Mouse (Mus musculus) monocyte, adult 5-6 weeks (primary cell): ENCODE data around the gene Cckbr. TPM values are rescaled to one million over a fixed set of nuclear protein-coding genes. Genes with fewer than 3 reads are reported as not detected.
"Not testable (repeated sequence)": the region's sequence is repeated elsewhere in the genome, so short reads cannot be mapped to it uniquely, and the experiment has no call there.

ENCODE experiments used
- ATAC-seq: fragments of 153-309, 156-312 bp; replicated peaks from 2 replicates; pipeline ENCODE4 v1.8.0; 2017; ENCODE audit warnings: mild to moderate bottlenecking; ENCODE audit not compliant: low TSS enrichment, insufficient number of reproducible peaks, severe bottlenecking, poor library complexity, low FRiP score
- total RNA-seq: library from RNA; stranded (forward); fragments of 200-1000, 200-491, 200-594 nt; gene quantifications from 3 replicates; pipeline ENCODE4 v1.2.3, GENCODE M21; 2017

Cckbr gene
- total RNA-seq, 1 experiment from 2014 or later = not detected

GRCm38 (mm10) chr7:105432058-105432457, 6.5 kb downstream of the Cckbr start:
- ATAC-seq = no peak

- no peak for ATAC-seq
Measured at GRCm38 (mm10) chr7:105433859-105434258, 8.3 kb downstream of the Cckbr start.

DNA sequence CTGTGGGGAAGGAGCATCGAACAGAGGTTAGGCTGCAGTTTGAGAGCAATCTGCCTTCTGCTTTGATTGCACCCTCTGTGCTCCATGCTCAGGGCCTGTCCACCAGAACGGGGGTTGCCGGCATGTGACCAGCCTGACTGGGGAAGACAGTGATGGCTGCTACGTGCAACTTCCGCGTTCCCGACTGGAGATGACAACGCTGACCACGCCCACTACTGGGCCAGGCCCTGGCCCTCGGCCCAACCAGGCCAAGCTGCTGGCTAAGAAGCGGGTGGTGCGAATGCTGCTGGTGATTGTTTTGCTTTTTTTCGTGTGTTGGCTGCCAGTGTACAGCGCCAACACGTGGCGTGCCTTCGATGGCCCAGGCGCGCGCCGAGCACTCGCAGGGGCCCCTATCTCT, 9.3 kb downstream of the Cckbr start:
- ATAC-seq = no peak

DNA sequence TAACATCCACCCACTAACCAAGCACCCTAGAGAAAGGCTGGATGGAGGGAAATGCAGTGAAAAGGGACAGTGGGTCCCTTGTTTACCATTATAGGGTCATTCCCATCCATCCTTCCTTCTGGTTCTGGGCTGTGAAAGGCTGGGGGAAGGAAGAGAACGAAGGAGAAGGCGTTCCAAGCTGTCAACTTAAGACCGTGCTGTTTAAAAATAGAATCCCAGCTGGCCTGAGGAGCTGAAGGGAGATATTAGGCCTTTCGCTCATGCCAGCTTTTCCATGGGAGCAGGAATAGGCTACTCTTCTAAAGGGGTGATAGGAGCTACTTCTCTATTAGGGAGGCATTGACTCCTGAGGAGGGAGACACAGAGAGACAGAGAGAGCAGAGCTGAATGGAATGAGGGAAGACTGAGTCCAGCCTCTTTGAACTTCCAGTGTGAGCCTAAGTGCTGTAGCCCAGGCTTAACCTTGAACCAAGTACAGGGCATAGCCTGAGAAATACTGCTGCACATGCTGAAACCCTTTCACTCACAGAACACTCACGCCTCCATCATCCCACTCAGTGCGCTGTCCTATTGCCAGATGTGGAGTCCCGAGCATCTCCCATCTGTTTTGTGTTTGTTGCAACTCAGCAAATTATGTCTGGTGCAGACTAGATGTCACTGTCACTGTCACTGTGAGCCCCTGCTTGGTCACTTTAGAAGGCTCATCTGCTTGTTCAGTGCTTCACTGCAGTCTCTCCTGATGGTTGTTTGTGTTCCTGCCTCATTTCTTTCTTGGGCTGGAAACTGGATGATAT, 12.6 kb downstream of the Cckbr start:
- no peak for ATAC-seq

DNA sequence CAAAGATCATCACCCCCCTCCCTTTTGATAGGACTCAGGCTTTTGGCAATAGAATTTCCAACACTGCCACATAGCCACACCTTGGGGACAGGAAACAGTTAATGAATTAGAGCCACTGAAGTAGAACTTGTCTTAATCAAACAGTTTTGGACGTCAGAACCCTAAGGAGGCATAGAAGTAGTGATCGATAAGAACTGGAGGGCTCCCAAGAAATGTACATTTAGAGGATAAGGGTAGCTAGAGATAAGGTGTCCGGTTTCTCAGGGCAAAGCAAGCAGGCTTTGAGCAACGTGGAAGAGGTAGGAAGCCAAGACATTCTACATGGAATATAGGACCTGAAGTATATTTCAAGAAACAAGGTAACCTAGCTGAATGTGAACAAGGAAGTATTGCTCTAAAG, 15.9 kb downstream of the Cckbr start:
- no peak for ATAC-seq

DNA sequence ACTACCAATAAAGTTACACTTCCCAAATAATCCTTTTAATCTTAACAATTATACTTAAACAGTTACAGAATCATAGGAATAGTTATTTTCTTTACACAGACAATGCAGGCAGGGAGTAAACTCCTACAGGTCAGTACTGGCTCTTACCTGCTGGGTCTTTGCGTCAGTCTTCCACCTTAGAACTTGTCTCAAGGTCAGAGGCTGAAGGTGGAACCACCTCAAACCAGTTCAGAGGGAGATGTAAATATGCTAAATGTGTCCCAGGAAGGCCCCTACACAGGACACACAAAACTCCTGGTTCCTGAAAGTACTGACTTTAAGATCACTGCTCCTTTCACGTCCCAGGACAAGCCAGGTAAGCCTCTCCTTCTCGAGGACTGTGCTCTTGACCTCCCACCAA, 19.5 kb downstream of the Cckbr start:
- ATAC-seq = no peak

GRCm38 (mm10) chr7:105453345-105453744, 27.8 kb downstream of the Cckbr start:
- ATAC-seq = not testable (repeated sequence)

DNA sequence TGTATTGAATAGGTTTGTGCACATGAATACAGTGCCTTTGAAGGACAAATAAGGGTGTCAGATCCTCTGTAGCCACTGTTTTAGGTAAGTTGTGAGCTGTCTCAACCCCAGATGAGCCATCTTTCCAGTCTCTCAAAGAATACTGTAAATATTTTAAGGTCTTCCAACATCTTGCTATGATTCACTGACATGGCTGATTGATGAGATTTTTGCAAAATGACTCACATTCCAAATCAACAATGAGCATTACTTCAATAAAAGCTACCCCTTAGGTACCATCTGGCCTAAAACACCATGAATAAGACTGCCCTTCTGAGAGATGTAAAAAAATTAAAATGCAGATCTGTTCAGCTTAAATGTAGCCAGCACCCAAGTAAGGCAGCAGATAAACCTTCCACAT, 33.0 kb downstream of the Cckbr start:
- no peak for ATAC-seq

- ATAC-seq = not testable (repeated sequence)
Measured at GRCm38 (mm10) chr7:105465505-105465904, 40.0 kb downstream of the Cckbr start.

DNA sequence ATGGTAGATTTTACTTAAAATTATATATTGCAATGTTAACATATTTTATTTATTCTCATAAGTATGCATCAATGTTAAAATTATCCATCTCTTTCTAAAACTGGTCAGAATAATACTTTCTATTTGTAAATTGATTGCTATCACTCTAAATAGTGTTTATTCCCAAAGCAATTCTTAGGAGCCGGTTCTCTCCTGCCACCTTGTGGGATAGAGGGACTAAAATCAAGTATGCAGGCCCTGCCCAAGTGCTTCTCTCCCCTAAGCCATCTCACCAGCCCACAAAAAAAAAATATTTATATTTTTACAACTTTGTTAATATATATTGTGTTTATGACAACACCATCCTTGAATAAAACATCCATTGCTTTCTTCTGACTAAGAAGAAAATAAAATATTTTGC, 47.1 kb downstream of the Cckbr start:
- no peak for ATAC-seq

DNA sequence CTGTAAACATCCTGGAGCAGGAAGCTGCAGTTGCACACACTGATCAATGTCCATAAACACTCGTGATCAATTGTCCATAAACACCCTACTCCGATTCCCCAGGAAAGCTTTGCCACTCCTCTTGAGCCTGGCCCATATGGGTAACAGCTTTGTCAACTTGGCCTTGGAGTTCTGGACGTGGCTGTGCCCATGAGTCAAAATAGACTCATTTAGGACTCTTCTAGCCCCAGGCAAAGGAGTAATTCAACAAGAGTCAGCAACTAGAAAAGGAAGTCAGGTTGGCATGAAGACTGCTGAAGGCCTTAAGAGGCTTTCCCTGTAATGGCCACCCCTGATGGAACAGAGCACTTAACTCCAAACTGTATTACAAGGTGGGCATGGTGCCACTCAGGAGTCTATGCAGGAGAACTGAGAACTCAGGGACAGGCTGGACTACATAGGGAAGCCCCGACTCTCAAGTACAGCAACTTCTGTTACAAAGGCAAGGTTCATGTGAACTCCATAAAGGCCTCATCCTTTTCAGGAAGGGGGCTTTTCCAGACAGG, 49.3 kb downstream of the Cckbr start:
- no peak for ATAC-seq

GRCm38 (mm10) chr7:105475396-105475949, 49.9 kb downstream of the Cckbr start:
- no peak for ATAC-seq

- ATAC-seq = no peak
Measured at GRCm38 (mm10) chr7:105476683-105477432, 51.3 kb downstream of the Cckbr start.

DNA sequence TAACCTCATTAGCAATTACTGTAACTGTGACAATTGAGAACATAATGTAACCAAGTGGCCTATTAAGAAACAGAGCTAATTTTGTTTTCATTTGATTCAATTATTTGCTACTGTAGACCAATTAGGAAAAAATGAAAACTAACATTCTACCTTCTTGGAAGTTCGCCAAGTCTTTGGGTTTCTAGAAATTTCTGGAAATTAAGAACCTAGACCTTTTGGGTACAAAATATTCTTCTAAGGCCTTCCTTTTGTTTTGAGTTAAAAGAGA, 51.8 kb downstream of the Cckbr start:
- no peak for ATAC-seq

DNA sequence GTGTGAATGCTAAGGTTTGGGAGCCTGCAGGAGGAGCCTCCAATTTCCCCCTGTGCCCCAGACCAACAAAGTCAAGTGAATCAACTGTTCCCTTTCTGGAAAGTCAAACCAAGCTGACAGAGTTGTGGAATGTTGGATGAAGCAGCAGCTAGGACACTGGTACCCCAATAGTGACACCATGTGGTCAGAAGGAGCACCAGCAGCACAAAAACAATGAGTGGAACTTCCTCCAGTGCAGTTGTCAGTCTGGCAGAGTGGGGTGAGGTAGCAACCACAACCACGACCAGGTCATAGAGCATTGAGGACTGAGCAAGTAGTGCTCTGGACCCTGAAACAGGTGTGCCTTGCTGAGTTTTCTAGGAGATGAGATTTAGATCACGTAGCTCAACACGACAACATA, 52.3 kb downstream of the Cckbr start:
- no peak for ATAC-seq

DNA sequence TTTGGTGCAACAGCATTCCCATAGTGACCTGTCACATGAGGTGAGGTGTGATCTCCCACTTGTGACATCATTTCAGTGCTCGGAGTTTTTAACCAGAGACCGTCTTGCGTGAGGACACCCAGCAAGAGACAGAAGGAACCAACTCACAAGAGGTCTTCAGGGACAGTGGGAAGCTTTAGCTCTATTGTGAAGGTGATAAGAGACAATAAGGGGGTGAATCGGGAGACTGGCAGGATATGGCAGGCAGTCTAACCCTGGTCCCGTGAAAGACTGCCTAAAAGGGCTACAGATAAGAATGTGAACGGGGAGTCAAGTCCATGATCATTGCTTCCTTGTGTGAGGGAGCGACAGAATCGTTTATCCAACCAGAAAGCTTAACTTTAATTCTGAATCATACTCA, 52.8 kb downstream of the Cckbr start:
- ATAC-seq = no peak

DNA sequence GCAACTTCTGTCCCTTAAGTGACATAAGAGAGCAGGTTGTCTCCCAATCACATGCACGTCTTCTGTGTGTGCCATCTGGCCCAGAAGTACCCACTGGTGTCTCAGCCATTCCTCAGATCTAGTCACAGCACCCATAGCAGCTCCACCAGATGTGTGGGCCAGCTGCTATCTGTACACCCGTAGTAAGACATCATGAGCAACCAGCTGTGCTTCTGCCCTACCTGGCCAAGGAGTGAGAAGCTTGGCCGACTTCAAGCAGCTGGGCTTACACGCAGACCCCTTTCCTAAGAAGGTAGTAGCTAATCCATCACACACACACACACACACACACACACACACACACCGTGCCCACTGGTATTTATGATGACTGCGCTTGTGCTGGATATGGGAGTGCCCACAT, 53.7 kb downstream of the Cckbr start:
- no peak for ATAC-seq

DNA sequence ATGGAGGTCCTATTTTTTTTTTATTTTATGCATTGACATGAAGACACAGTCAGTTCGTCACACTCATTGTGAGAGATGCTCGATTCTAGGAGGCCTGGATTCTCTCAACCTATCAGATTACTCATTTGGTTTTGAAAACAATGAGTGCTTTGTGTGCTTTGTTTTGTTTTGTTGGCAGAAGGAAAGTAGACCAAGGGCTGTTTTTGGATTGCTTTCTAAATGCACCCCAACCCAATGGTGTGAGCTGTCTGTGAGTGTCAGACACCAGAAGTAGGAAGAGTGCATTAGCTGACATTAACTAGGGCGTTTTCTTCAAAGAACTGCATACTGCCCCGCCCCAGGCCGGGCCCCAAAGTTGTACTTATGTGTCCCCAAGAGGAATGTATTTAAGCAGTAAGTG, 54.5 kb downstream of the Cckbr start:
- no peak for ATAC-seq

DNA sequence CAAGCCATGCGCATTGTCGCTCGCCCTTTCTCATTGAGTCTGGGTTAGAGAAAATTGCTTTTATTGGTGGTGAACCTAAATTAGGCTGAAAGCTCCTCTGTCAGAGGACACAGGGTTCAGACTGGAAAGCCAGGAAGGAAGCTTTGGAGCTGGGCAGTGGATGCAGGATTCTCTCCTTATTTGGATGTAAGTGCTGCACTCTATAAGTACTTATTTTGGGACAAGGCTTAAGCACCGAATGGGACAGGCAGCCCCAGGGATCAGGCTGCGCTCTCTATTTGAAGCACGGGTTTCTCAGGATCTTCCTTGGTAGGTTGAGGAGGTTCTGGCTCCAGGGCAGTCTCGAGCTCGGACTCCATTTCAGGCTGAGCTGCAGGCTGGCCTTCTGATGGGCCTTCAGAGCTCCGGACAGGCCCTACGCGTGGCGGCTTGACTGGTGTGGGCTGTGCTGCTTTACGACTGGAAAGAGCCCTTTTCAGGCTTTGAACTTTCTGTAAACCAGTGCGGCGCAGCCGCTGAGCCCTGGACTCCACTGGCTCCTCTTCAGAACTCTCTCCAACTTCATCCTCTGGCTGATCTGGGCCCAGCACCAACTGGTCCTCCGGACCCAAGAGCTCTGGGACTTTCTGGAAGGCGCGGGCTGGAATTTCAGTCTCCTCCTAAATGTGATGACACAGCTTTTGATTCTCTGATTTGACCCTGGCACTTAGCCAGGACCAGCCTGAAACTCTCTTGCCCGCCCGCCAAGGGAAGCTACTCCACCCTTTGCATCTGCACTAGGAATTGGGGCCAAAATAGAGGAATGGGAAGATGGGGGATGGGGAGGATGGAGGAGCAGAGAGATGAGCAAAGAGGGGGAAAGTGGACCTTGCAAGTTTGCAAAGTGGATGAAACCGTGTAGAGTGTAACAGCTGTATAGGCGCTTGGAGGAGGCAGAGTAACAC, 55.3 kb downstream of the Cckbr start:
- ATAC-seq = no peak
